Mouse (Mus musculus): ENCODE results near the gene Tkt. TPM values are rescaled to one million over a fixed set of nuclear protein-coding genes. Genes with fewer than 3 reads are reported as not detected.

Tkt gene
- polyA plus RNA-seq, 1 experiment from 2014 or later = 333 TPM

DNA sequence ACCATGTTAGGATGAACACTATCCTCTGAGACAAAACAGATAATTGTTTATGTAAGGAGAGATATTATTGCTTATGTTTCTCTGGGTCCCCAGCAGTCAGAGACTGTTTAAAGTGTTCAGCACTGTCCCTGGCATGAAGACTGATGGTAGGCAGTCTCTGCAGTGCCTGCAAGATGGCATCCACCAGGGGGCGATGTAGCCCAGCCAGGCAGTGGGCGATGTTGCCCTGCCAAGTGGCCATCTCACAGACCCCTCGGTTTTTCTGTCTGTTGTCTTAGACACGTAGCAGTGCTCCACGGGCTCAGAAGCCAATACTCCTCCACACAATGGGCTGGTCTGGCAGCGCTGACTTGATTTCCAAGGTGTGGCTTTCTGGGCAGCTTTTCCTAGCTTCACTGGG lies 43.3 kb downstream of the Tkt start:
- WGBS = 7% methylated on average over 6 of the region's 6 CpGs
- no peak overlapping the region for H3K4me2 ChIP-seq (replicated peaks)
- H3K4me3 ChIP-seq = no peak overlapping the region
- no peaks in the 10 kb centered on the region for H3K36me3 ChIP-seq
- H3K4me1 ChIP-seq = peaks cover 33% of the 10 kb centered on the region
- no peaks in the 10 kb centered on the region for H3K27me3 ChIP-seq
- H3K9me3 ChIP-seq = no peaks in the 10 kb centered on the region
- no peak overlapping the region for H3K27ac ChIP-seq (replicated peaks)
- ATAC-seq (replicated peaks) = no peak
- no peak overlapping the region for H3K9ac ChIP-seq (replicated peaks)

DNA sequence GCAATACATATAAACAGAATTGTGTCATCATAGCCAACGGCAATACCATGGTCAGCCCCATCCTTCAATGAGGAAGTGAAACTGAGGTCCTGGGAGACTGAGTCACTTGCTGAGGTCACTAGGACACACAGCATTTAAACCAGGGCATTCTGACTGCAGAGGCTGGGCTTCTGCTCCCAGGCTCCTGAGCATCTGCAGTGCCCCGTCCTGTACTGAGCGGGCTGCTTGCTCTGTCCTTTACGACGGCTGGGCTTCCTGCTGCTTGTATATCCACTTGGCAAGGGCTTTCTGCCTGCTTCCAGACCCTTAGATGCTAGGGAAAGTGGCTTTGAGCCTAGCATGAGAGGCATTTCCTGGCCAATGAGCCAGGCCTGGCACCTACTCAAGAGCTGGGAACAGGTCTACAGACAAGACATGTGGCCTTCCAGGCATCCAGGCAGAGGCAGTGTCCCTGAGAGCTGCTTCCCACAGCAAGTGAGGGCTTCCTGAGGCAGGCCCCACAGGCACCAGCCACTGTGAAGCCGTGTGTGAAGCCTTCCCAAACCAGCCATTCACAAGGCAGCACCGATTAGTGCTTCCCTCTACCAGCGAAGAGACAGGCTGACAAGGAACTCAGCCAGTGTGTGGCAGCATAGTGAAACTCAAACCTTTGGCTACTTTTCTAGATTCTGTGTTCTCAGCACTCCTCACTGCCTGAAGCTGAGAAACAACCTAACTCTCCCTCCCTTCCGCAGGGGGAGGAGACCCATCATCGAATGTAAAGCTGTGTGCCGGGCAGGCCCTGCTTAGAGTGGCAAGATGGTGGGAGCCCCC lies 45.3 kb downstream of the Tkt start:
- WGBS = 23% methylated on average over 11 of the region's 11 CpGs

DNA sequence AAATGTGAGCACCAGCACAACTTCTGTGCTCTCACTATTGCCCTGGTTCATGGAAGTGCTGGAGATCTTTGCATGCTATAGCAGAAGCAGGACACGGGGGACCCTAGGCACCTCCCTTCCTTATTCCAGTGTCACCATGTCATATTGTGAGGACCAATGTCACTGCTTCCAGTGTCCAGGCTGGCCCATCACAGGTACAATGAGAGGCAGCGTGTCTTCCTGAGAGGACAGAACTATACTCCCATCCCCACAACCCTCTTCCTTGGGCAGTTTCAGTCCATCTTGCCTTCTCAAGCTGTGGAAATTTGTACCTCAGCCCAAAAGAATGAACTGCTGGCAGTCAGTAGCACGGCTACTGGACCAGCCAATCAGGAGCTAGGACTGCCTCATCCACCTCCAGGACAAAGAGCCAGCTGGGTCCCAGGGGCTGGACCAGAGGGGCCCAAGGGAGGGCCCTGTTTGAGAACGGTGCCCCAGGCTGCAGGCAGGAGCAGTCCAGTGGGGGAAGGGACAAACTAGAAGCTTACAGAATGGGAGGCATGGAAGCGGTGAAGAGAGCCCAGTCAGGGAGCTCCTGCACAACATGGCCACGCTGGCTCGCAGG lies 46.0 kb downstream of the Tkt start:
- Histone ChIP-seq H3K9me3 (no peaks in the 10 kb centered on the region), H3K27me3 (no peaks in the 10 kb centered on the region), H3K9ac (replicated peaks) (no peak overlapping the region), H3K4me1 (peaks cover 21% of the 10 kb centered on the region), H3K4me3 (no peak overlapping the region), H3K27ac (replicated peaks) (peak overlapping the region; percentile 82), H3K36me3 (no peaks in the 10 kb centered on the region), H3K4me2 (replicated peaks) (no peak overlapping the region)
- WGBS = 15% methylated on average over 7 of the region's 7 CpGs
- ATAC-seq (replicated peaks) = peak; percentile 86

More for the DNA sequence above, 45.3 kb downstream of the Tkt start:
- Histone ChIP-seq H3K36me3 (no peaks in the 10 kb centered on the region), H3K4me2 (replicated peaks) (no peak overlapping the region), H3K4me1 (peaks cover 21% of the 10 kb centered on the region), H3K27me3 (no peaks in the 10 kb centered on the region), H3K4me3 (no peak overlapping the region), H3K9ac (replicated peaks) (no peak overlapping the region), H3K27ac (replicated peaks) (peak overlapping the region; percentile 82), H3K9me3 (no peaks in the 10 kb centered on the region)
- ATAC-seq (replicated peaks) = peak; percentile 67

DNA sequence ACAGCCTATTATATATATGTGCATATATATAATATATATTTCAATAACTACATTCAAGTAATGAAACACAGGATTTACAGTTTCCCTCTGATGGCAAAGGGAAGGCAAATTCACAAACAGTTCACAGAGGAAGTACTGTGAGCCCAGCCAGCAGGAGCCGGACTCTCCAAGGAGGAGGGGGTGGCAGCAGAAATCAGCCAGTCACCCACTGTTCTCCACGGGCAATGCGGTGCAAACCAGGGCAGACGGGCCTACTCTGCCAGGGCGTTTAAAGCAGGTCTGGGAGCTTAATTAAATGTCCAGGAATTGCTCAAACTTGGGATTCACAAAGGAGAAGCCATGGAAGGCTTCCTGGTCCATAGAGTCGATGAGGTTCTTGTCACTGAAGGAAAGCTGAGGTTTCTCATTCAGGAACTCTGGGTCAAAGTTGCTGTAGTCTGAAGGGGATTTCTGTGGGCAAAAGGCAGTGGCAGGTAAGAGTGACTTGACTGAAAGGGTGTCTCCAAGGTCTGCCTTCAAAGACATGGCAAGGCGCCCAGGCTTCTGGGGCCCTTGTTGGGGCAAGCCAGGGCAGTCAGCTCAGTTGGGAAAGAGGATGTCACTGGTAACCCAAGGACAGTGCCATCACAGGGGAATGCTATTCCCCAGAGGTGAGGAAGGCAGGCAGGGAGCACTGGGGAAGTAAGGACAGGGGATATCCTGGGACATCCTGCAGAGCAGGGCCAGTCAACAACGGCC lies 47.6 kb downstream of the Tkt start:
- 82% methylated on average over 8 of the region's 8 CpGs for WGBS
- ATAC-seq (replicated peaks) = no peak
- Histone ChIP-seq H3K4me3 (no peak overlapping the region), H3K4me2 (replicated peaks) (no peak overlapping the region), H3K36me3 (no peaks in the 10 kb centered on the region), H3K4me1 (peaks cover 21% of the 10 kb centered on the region), H3K27ac (replicated peaks) (no peak overlapping the region), H3K27me3 (no peaks in the 10 kb centered on the region), H3K9me3 (no peaks in the 10 kb centered on the region), H3K9ac (replicated peaks) (no peak overlapping the region)

DNA sequence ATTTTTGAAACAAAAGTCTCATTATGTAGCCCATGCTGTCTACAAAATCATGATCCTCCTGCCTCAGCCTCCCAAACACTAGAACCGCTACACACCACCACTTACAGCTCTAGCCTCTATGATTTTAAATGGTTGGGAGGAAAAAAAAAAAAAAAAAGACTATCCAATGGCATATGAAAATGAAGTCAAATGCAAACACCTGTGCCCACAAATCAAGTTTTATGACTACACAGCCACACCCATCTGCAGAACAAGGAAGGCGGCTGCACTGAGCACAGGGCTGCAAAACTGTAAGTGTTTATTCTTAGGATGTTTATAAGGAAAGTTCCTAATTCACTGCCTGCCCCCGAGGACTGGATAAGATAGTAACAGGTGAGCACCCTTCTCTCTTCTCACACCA lies 48.2 kb downstream of the Tkt start:
- Histone ChIP-seq H3K4me2 (replicated peaks) (no peak overlapping the region), H3K36me3 (no peaks in the 10 kb centered on the region), H3K4me3 (no peak overlapping the region), H3K9me3 (no peaks in the 10 kb centered on the region), H3K27me3 (no peaks in the 10 kb centered on the region), H3K27ac (replicated peaks) (no peak overlapping the region), H3K9ac (replicated peaks) (no peak overlapping the region), H3K4me1 (peaks cover 21% of the 10 kb centered on the region)
- 87% methylated on average over 3 of the region's 3 CpGs for WGBS
- ATAC-seq (replicated peaks) = no peak

DNA sequence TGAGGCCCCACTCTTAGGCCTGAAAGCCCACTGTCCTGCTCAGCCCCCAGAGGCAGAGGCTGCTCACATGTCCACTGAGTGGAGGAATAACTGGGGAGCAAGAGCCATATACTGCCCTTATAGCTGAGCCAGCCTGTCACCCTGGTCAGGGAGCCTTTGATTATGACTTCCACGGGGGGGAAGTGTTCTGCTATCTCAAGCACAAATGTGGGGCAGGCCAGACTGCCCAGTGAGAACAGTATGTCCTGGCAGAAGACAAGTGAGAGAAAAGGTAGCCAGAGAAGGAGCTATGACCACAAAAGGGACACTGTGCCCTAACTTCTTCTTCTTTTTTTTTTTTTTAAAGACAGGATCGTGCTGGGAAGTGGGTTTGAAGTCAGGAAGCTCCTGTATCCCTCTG lies 49.0 kb downstream of the Tkt start:
- ATAC-seq (replicated peaks) = no peak
- Histone ChIP-seq H3K9ac (replicated peaks) (no peak overlapping the region), H3K27me3 (no peaks in the 10 kb centered on the region), H3K27ac (replicated peaks) (no peak overlapping the region), H3K4me3 (no peak overlapping the region), H3K4me1 (peaks cover 18% of the 10 kb centered on the region), H3K4me2 (replicated peaks) (no peak overlapping the region), H3K36me3 (no peaks in the 10 kb centered on the region), H3K9me3 (no peaks in the 10 kb centered on the region)
- WGBS = 83% methylated on average over 2 of the region's 2 CpGs

DNA sequence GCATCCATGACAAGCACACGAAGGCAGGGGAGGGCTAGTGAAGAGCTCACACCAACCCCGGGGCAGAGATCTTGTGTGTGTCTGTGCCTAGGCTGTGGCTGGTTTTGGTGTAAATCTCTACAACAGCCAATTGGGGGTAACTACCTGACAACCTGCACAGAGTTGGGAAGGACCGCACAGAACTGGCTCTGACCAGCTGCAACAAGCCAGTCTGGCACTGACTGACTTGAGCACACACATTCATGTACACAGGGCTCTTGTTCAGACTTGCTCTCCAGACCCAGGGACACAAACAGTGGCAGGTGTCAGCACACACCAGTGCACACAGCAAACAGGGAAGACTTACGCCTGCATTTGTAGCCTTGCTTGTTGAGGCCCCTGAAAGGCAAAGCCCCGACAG lies 58.7 kb downstream of the Tkt start:
- Histone ChIP-seq H3K27ac (replicated peaks) (no peak overlapping the region), H3K9ac (replicated peaks) (no peak overlapping the region), H3K27me3 (no peaks in the 10 kb centered on the region), H3K4me1 (no peaks in the 10 kb centered on the region), H3K4me2 (replicated peaks) (no peak overlapping the region), H3K9me3 (no peaks in the 10 kb centered on the region), H3K4me3 (no peak overlapping the region), H3K36me3 (no peaks in the 10 kb centered on the region)
- 86% methylated on average over 5 of the region's 5 CpGs for WGBS
- no peak for ATAC-seq (replicated peaks)

DNA sequence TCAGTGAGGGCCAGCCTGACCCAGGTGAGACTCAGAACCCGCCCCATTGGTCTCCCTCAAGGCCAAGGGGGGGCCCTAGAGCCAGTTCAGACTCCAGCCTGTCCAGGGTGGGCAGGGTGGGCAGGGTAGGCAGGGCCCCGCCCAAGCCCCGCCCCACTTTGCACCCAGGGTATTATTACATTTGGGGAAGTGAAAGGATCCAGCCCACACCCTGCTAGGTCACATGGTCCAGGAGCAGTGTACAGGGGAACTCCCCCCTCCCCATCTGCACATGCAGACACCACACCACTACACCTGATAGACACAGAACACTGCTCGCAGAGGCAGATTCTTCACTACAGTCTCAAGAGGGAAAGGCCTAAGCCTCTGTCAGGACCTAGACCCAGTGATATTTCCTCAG lies 59.5 kb downstream of the Tkt start:
- no peaks in the 10 kb centered on the region for H3K9me3 ChIP-seq
- H3K9ac ChIP-seq (replicated peaks) = no peak overlapping the region
- no peak overlapping the region for H3K4me3 ChIP-seq
- H3K4me2 ChIP-seq (replicated peaks) = no peak overlapping the region
- H3K27me3 ChIP-seq = no peaks in the 10 kb centered on the region
- no peak overlapping the region for H3K27ac ChIP-seq (replicated peaks)
- H3K4me1 ChIP-seq = no peaks in the 10 kb centered on the region
- ATAC-seq (replicated peaks) = no peak
- WGBS = 83% methylated on average over 4 of the region's 4 CpGs
- H3K36me3 ChIP-seq = no peaks in the 10 kb centered on the region

DNA sequence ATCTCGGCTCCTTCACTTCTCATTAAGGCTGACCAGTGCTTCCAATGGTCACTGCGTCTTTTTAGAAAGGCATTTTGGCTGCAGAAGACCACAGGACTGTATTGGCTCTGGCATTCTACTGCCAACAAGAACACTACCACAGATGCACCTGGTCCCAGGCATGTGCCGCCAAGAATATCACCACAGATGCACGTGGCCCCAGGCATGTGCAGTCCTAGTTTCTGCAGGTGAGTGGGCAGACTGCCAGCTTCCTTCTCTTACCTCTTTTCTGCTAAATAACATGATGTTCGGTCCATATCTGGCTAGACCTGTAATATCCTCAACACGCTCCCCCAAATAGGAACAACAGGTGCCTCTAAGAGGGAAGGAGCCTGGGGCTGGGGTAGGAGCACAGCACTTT lies 60.0 kb downstream of the Tkt start:
- Histone ChIP-seq H3K4me3 (no peak overlapping the region), H3K4me2 (replicated peaks) (no peak overlapping the region), H3K9ac (replicated peaks) (no peak overlapping the region), H3K9me3 (no peaks in the 10 kb centered on the region), H3K36me3 (no peaks in the 10 kb centered on the region), H3K27ac (replicated peaks) (no peak overlapping the region), H3K4me1 (no peaks in the 10 kb centered on the region), H3K27me3 (no peaks in the 10 kb centered on the region)
- WGBS = 93% methylated on average over 6 of the region's 6 CpGs
- ATAC-seq (replicated peaks) = no peak

DNA sequence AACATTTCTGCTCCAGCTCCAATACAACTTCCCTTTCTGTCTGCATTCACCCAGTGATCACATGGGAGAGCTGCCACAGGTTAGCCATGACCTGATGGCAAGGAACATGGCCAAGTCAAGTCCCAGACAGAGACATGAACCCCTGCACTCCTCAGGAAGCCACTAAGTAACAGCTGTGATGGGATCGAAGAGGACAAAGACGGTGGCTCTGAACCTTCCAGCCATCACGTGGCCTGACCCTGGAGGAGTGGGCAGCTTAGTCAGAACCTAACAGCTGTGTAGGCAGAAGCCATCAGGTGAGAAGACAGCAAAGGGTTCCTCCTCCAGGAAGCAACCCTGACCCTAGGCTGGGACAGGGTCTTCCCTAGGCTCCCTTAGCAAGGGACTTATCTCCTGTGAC lies 61.3 kb downstream of the Tkt start:
- no peak for ATAC-seq (replicated peaks)
- no peaks in the 10 kb centered on the region for H3K36me3 ChIP-seq
- H3K27me3 ChIP-seq = no peaks in the 10 kb centered on the region
- no peak overlapping the region for H3K9ac ChIP-seq (replicated peaks)
- WGBS = 86% methylated on average over 3 of the region's 3 CpGs
- H3K4me1 ChIP-seq = no peaks in the 10 kb centered on the region
- no peak overlapping the region for H3K4me2 ChIP-seq (replicated peaks)
- H3K9me3 ChIP-seq = no peaks in the 10 kb centered on the region
- no peak overlapping the region for H3K4me3 ChIP-seq
- no peak overlapping the region for H3K27ac ChIP-seq (replicated peaks)

DNA sequence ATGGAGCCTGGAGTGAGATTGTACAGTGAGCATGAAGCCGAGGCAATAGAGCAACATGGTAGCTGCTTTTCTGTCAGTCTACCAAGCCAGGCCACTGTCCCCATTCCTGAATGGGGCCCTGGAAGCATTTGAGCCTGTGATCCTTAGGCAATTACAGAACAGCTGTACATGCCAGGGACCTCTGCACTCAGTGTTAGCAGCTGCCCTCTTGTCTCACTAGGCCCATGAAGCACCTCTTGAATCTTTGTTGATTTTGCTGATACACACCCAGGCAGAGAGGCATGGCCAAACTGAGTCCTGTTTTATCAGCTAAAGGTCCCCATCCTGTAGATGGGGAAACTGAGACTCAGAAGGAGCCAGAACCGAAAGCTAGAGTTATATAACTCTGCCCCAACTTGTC lies 62.1 kb downstream of the Tkt start:
- Histone ChIP-seq H3K4me3 (no peak overlapping the region), H3K9ac (replicated peaks) (no peak overlapping the region), H3K27me3 (no peaks in the 10 kb centered on the region), H3K9me3 (no peaks in the 10 kb centered on the region), H3K4me2 (replicated peaks) (no peak overlapping the region), H3K27ac (replicated peaks) (no peak overlapping the region), H3K4me1 (no peaks in the 10 kb centered on the region), H3K36me3 (no peaks in the 10 kb centered on the region)
- no peak for ATAC-seq (replicated peaks)
- 82% methylated on average over 2 of the region's 2 CpGs for WGBS

DNA sequence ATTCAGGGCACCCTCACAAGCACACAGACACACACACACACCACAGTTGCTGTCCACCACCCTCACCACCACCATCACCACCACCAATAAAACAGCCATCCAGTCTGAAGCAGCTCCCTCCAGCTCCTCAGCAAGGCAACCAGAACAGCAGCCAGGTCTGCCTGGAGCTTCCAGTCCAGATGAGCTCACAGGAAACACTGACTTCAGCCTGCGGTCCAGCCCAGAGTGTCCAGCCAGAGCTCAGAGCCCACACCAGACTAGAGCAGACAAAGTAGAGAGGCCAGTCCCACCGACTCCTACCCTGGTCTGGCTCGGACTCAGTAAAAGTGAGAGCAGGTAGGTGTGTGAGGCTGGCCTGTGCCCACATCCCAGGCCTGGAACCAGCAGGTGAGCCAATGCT lies 62.8 kb downstream of the Tkt start:
- 87% methylated on average over 3 of the region's 3 CpGs for WGBS
- H3K9me3 ChIP-seq = no peaks in the 10 kb centered on the region
- no peak overlapping the region for H3K27ac ChIP-seq (replicated peaks)
- no peak overlapping the region for H3K4me2 ChIP-seq (replicated peaks)
- no peaks in the 10 kb centered on the region for H3K4me1 ChIP-seq
- no peak overlapping the region for H3K4me3 ChIP-seq
- no peak for ATAC-seq (replicated peaks)
- H3K36me3 ChIP-seq = no peaks in the 10 kb centered on the region
- H3K27me3 ChIP-seq = no peaks in the 10 kb centered on the region
- H3K9ac ChIP-seq (replicated peaks) = no peak overlapping the region
